Mouse (Mus musculus): ENCODE measurements around the gene Hoxb3. TPM values are rescaled to one million over a fixed set of nuclear protein-coding genes. Genes with fewer than 3 reads are reported as not detected.

The Hoxb3 gene
- not detected for total RNA-seq (2023)

DNA sequence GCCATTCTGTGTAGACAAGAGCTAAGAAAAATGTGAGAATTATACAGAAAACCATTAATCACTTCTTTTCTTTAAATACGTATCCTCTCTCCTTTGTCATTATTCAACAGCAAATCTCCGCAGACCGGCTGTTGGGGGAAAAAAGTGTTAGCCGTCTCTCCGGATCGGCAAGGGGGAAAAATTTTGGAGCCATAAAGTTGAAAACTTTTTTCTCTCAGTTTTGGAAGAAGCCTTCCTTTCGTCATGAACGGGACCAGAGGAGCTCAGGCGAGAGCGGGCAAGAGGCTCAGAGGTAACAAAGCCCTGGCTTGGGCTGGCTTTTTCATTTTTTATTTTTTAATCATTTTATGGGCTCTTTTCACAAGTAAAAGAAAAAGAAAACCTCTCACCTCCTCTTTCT is at the start of gene Hoxb3:
Gene Hoxb3 (plus strand): TSS at position 173 of the 400 bp plus-strand sequence.

DNA sequence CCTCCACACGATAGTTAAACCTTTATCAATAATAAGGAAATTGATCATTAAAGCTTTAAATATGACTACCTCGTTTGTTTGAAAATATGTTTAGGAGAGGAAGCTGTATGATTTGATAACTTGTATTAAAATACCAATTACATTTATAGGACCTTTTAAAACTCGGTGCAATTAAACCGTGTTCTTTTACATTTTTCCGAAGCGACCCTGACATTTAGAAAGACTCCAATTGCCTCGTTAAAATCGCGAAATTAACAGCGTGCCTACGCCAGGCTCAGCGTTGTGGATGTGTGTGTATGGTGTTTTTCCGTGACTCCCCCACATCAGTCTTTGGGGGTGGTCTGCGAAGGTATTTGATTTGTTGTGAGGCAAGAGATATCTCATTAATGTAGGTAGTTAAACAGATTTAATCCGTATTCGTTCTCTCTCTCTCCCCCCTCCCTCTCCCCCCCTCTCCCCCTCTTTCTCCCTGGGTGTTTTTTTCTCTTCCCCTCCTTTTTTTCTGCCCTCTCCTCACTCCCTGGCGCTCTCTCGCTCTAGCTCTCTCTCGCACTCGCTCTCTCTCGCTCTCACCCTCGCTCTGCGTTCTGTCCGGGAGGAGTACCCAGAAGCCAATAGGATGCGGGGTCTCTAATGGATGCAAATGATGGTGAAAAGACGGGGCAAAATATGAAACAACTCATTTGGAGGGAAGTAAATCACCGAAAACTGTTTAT is 41.1 kb upstream of the Hoxb3 start, which contains the start of gene Hoxb8:
Gene Hoxb8 (plus strand): TSS at position 51 of the 716 bp plus-strand sequence.

DNA sequence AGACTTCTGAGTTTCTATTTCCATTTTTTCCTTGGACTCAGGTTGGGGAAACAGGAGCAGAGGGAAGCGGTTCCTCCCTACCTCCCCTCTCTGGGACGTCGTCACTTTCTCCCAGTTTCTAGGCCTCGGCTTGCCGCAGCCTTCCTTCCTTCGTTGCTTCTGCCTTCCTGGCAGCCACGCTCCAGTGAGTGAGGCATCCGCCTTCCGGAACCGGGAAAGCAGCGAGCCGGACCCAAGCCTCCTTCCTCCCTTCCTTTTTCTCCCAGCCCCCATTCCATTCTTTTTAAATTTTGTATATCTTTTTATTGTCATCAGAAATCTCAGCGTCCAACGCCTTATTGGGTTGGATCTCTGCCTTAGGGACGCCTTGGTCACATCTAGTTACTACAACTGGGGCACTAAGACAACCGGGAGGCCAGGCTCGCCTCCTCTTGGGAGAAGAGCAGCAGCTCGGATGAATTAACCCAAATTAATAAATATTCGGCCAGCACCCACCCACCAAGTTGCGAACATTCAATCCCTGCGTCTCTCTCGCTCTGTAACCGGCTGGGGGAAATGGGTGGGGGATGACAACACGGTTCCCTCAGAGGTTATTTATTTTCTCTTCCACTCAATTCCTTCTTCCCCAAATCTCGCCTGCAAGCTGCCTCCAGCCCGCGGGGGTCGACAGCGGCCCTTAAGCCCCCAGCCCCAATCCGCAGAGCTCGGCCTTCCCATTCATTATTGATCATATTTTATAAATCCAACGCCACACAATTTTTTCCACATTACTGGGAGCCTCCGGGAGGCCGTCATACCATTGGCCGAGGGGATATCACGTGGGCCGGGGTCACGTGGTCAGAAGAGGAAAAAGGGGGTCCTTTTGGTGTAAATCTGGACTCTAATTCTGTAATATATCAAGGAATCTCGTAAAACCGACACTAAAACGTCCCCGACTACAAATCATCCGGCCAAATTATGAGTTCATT is 37.1 kb upstream of the Hoxb3 start, which contains the start of gene Hoxb7:
Gene Hoxb7 (plus strand): TSS at position 853 of the 968 bp plus-strand sequence.

DNA sequence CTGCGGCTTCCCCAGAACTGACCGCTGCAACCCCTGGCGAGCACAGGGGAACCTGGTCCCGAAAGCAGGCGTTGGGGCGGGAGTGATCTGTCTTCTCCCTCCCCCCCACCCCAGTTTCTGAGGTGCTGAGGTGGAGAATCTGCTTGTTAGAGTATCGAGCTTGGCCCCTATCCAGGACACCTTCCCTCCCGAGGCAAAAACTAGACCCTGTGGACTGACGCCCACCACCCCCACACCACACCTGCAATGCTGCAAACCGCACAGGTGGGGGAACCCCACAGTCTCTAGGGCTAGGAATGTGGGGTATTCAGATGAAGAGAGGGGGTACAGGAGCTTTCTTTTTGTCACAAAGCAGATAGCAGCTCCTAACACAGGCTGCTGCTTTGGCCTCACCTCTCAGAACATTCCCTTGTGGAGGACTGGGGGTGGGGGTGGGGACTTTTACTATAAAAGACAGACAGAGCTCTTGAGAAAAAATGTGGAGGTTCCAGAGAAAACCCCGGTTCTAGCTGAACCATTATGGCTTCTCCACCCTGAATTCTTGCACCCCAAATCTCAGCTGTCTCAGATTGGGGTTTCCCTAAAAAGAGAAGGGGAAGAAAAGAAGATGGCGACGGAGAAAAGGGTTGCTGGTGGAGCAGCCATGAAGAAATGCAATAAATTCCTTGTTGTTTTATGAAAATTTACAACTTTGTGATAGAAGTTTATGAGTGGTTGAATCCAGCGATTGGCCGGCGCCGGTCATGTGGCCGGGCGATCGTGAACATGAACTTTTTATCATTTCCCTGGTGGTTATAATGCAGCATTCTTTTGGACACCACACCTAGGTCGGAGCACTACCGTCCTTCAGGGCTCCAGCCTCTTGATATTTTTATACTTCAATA is 31.2 kb upstream of the Hoxb3 start, which contains the start of gene Hoxb6:
Gene Hoxb6 (plus strand): TSS at position 796 of the 884 bp plus-strand sequence.

DNA sequence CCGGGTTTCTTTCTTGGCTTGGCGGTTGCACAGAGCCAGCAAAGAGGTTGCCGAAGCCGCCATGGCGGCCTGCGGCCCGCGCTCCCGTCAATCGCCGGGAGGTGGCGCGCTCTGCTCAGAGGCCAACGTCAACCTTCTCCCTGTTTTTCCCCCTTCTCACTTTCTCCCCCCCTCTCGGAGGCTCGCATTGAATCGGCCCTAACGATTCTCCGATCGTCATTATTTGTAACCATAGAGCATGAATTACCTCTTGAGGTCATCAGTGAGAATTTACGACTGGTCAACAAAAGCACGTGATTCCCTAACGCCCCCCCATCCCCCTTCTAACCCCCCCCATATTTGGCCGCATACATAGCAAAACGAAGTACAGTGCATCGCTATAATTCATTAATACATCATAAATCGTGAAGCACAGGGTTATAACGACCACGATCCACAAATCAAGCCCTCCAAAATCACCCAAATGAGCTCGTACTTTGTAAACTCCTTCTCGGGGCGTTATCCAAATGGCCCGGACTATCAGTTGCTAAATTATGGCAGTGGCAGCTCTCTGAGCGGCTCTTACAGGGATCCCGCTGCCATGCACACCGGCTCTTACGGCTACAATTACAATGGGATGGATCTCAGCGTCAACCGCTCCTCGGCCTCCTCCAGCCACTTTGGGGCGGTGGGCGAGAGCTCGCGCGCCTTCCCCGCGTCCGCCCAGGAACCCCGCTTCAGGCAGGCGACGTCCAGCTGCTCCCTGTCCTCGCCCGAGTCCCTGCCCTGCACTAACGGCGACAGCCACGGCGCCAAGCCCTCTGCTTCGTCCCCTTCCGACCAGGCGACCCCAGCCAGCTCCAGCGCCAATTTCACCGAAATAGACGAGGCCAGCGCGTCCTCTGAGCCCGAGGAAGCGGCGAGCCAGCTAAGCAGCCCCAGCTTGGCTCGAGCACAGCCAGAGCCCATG is 19.7 kb upstream of the Hoxb3 start, which contains the start of gene Hoxb5:
Gene Hoxb5 (plus strand): TSS at position 186 of the 949 bp plus-strand sequence.

DNA sequence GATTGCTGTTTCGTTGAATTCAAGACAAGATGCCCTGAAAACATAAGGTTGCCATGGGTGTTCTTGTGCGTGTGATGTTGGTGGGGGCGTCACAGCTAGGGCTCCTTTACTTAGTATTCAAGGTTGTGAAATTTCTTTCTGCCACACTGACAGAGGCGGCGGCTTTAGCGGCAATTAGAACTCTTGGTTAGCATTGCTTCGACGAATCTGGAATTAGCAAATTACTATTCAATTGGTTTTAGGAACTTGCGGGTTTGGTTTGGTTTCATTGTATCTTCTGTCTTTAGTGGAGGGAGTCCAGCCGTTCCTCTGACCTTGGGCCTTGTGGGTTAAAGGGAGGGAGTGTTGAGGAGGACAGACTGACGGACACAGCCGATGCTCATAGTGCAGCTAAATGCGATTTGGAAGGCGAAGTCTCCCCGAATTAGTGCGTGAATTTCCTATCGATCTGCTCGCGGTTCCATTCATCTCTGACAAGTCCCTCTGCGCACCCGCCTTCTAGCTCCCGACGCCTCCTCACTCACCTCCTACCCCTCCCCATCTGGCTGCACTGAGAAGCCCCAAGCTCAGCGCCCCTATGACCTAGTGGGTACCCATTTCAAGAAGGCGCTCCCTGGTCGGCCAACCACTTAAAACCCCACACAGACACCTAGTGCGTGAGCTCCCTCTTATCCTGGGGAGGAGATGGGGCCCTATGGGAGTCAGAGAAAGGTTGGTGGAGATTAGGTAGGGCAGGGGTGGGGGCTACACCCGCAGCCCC is 5.3 kb upstream of the Hoxb3 start, which contains the start of gene Hoxb4:
Gene Hoxb4 (plus strand): TSS at position 660 of the 760 bp plus-strand sequence.

DNA sequence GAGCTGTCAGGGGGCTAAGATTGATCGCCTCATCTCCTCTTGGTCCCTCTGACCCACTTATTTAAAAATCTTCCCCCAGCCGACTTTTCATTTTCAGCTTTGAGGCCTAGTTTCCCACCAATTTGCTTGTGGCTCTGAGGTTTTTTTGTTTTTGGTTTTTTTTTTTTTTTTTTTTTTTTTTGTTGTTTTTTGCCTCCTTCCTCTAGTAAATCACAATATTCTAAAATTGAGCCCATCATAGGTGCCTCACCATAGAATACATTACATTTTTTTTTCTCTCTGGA is 27.2 kb downstream of the Hoxb3 start, which contains the start of gene Hoxb2:
Gene Hoxb2 (plus strand): TSS at position 185 of the 284 bp plus-strand sequence.

DNA sequence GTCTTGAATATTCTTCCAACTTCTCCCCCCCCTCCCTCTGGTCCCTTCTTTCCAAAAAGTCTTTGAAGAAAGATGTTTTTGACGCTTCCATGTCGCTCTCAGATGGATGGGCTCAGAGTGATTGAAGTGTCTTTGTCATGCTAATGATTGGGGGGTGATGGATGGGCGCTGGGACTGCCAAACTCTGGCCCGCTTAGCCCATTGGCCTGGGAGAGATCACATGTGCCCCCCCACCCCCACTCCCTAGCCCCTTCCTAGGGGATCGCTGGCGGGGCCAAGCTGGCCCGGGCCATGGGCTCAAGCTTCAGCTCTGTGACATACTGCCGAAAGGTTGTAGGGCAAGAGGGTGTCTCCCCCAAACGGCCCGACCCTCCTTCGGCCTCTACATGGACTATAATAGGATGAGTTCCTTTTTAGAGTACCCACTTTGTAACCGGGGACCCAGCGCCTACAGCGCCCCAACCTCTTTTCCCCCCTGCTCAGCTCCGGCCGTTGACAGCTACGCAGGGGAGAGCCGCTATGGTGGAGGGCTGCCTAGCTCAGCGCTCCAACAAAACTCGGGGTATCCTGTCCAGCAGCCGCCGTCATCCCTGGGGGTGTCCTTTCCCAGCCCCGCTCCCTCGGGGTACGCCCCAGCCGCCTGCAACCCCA is 42.4 kb downstream of the Hoxb3 start, which contains the start of gene Hoxb1:
Gene Hoxb1 (plus strand): TSS at position 312 of the 651 bp plus-strand sequence.

Other genes with a start within 250 kb of the Hoxb3 start
- 100 to 1,000 TPM; 128 to 133 TPM for gene Atp5g1, start 247.7 kb upstream of the Hoxb3 start, total RNA-seq (2023)
- not detected for gene Calcoco2, start 211.4 kb upstream of the Hoxb3 start, total RNA-seq (2023)
- gene Ttll6, start 189.5 kb upstream of the Hoxb3 start, total RNA-seq (2023): not detected
- gene Hoxb13, start 129.0 kb upstream of the Hoxb3 start, total RNA-seq (2023): not detected
- gene Hoxb9, start 51.9 kb upstream of the Hoxb3 start, total RNA-seq (2023): not detected
- gene Hoxb8, start 41.4 kb upstream of the Hoxb3 start, total RNA-seq (2023): not detected
- gene Hoxb7, start 36.7 kb upstream of the Hoxb3 start, total RNA-seq (2023): not detected
- not detected for gene Hoxb6, start 30.9 kb upstream of the Hoxb3 start, total RNA-seq (2023)
- not detected for gene Hoxb5, start 20.0 kb upstream of the Hoxb3 start, total RNA-seq (2023)
- gene Hoxb4, start 5.1 kb upstream of the Hoxb3 start, total RNA-seq (2023): under 1 TPM; 0.90 to 0.95 TPM
- gene Hoxb2, start 27.2 kb downstream of the Hoxb3 start, total RNA-seq (2023): not detected
- not detected for gene Hoxb1, start 42.4 kb downstream of the Hoxb3 start, total RNA-seq (2023)
- gene Skap1, start 141.3 kb downstream of the Hoxb3 start, total RNA-seq (2023): 100 to 1,000 TPM; 434 to 508 TPM

Measured in T-cell, adult 66 days (primary cell).